Comparison of ENCODE assay signal across 16 mouse cellular contexts in the genomic region with DNA sequence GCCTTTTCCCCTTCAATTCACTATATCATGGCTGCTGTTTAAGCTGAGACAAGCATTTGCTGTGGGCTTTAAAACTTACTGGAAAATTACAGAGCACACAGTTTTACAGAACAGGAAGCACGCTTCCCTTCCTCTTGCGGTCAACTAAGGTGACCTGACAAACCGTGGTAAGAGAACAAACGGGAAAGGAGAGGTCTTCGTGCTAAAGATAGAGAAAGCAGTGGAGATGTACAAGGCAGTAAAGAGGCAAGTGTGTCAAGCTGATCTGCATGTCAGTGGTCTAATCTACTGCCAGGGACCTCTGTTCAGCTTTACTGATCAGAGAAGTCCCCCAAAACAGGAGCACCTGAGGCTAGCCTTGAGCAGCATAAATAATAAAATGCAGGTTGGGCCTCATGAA. TPM values are rescaled to one million over a fixed set of nuclear protein-coding genes. Genes with fewer than 3 reads are reported as not detected.
DNase-seq lines count a peak whose midpoint lies in the region; ATAC-seq lines count a peak whose summit lies in the region.
"Had no signal": no experiment of that assay in that cellular context is flagged by ENCODE, and none has a peak within 500 bp of the region (broad histone marks: within the 10 kb centered on the region; RNA-seq: fewer than 3 reads in every experiment).

No protein-coding gene starts in this region.

- H3K27me3 ChIP-seq in heart, embryonic 15.5 days: no peaks in the 10 kb centered on the region
- H3K27me3 ChIP-seq: limb, embryonic 12.5 days; midbrain, embryonic 15.5 days; neural tube, embryonic 12.5 days had no signal

- H3K4me2 ChIP-seq in heart, embryonic 15.5 days: no peak overlapping the region
- H3K4me2 ChIP-seq: limb, embryonic 12.5 days; midbrain, embryonic 15.5 days; neural tube, embryonic 12.5 days had no signal

- H3K27ac ChIP-seq in heart, embryonic 15.5 days: peak overlapping the region; percentile 22; the same call in 1 of the 2 replicates
- H3K27ac ChIP-seq: hindbrain, embryonic 10.5 days; limb, embryonic 12.5 days; midbrain, embryonic 15.5 days; neural tube, embryonic 12.5 days had no signal

- H3K9ac ChIP-seq in heart, embryonic 15.5 days: no peak overlapping the region
- H3K9ac ChIP-seq: limb, embryonic 12.5 days; midbrain, embryonic 15.5 days; neural tube, embryonic 12.5 days had no signal

- WGBS in heart, embryonic 15.5 days: 51% methylated on average over 5 of the region's 5 CpGs

- peaks cover 4% of the 10 kb centered on the region; the same call in 1 of the 2 replicates for H3K4me1 ChIP-seq in heart, embryonic 15.5 days (replicated peaks)
- H3K4me1 ChIP-seq: hindbrain, embryonic 10.5 days; limb, embryonic 12.5 days; midbrain, embryonic 15.5 days; neural tube, embryonic 12.5 days had no signal

- H3K9me3 ChIP-seq in heart, embryonic 15.5 days (replicated peaks): no peaks in the 10 kb centered on the region
- H3K9me3 ChIP-seq: hindbrain, embryonic 10.5 days; limb, embryonic 12.5 days; midbrain, embryonic 15.5 days; neural tube, embryonic 12.5 days had no signal

- no peak for DNase-seq in heart, postnatal 14 days
- peak; percentile 44 for DNase-seq in thymus, postnatal 0 days (ENCODE audit: low spot score)
- no peak for DNase-seq in thymus, postnatal 10 days (ENCODE audit: low spot score in 2 of 2)
- DNase-seq in right cerebral cortex, adult 18-20 months: no peak
- no peak for DNase-seq in layer of hippocampus, postnatal 10 days (ENCODE audit: low spot score in 2 of 2)
- DNase-seq: cerebellum, adult 11 months; gastrocnemius, postnatal 10 days had no signal

- ATAC-seq in heart, embryonic 15.5 days (replicated peaks; ENCODE audit: insufficient number of reproducible peaks, insufficient read depth, low FRiP score, low read depth): no peak
- peak; percentile 28 to 52; a peak in 3 of 4 replicates for ATAC-seq in hematopoietic stem cell, adult 5-6 weeks (replicated peaks in 1 of 2; ENCODE audit: insufficient read depth in 1 of 2, low FRiP score in 2 of 2, low TSS enrichment in 1 of 2, low read depth in 1 of 2, poor library complexity in 2 of 2, severe bottlenecking in 2 of 2)
- ATAC-seq in neutrophil, adult 5-6 weeks (ENCODE audit: extremely low read depth, insufficient number of reproducible peaks, low FRiP score, poor library complexity, severe bottlenecking): peak; percentile 24; the same call in 1 of the 2 replicates
- ATAC-seq: forebrain, embryonic 14.5 days; intestine, postnatal 0 days; midbrain, embryonic 15.5 days had no signal

- intact Hi-C loops in heart, postnatal 14 days (cut with DNase I): no loop called here

- H3K36me3 ChIP-seq in heart, embryonic 15.5 days: no peaks in the 10 kb centered on the region
- H3K36me3 ChIP-seq: hindbrain, embryonic 10.5 days; limb, embryonic 12.5 days; midbrain, embryonic 15.5 days; neural tube, embryonic 12.5 days had no signal

- H3K4me3 ChIP-seq in heart, embryonic 15.5 days: no peak overlapping the region
- H3K4me3 ChIP-seq: hindbrain, embryonic 10.5 days; limb, embryonic 12.5 days; midbrain, embryonic 15.5 days; neural tube, embryonic 12.5 days had no signal

RNA-seq across cellular contexts. Expression of gene Slc16a12, which starts 21.7 kb away (rescaled TPM):
- 11.2 and 11.8 TPM in 2 replicates for polyA plus RNA-seq in heart, embryonic 15.5 days (2015; fragmentation: Nextera tagmentation; extraction: Ambion mirVana)
- 1 to 10 TPM; 2.8 to 4.2 TPM for total RNA-seq in heart, postnatal 14 days (2021)
- 0.23 and 0.26 TPM in 2 replicates for polyA plus RNA-seq in thymus, postnatal 0 days (2015; fragmentation: Nextera tagmentation; extraction: Ambion mirVana)
- 2.2 and 3.0 TPM in 2 replicates for total RNA-seq in hematopoietic stem cell, adult 5-6 weeks (2017)
- 0.61 TPM in 1 of 2 replicates, not detected in the other for total RNA-seq in neutrophil, adult 5-6 weeks (2017)
- 1 to 10 TPM; 2.5 to 3.0 TPM for total RNA-seq in layer of hippocampus, postnatal 10 days (2021)
